Mouse (Mus musculus) forebrain, embryonic 12.5 days (tissue): ENCODE results near the gene Lnpep. TPM values are rescaled to one million over a fixed set of nuclear protein-coding genes. Genes with fewer than 3 reads are reported as not detected.

Experiments used
- polyA plus RNA-seq: library from polyadenylated mRNA; unstranded; fragments of >200 nt; fragmentation: Nextera tagmentation; extraction: Ambion mirVana; gene quantifications from 2 replicates; pipeline ENCODE4 v1.2.1, GENCODE M21; 2016

Gene Lnpep
- polyA plus RNA-seq, 1 experiment from 2014 or later, result 10.6 TPM

Other genes starting within 250 kb of the Lnpep start
- 86.6 and 87.2 TPM in 2 replicates for gene Lix1, start 222.4 kb downstream of the Lnpep start, polyA plus RNA-seq
- gene Vmn2r90, start 78.7 kb upstream of the Lnpep start, polyA plus RNA-seq, result not detected in 2 replicates
- 43.5 and 46.8 TPM in 2 replicates for gene Spaca6, start 202.1 kb upstream of the Lnpep start, polyA plus RNA-seq
- 0.83 and 1.4 TPM in 2 replicates for gene Has1, start 230.2 kb upstream of the Lnpep start, polyA plus RNA-seq